Comparison of ENCODE assay signal across 16 mouse cellular contexts in genomic region chr1:80389518-80389917, GRCm38 (mm10). TPM values are rescaled to one million over a fixed set of nuclear protein-coding genes. Genes with fewer than 3 reads are reported as not detected.
DNase-seq lines count a peak whose midpoint lies in the region; ATAC-seq and TF ChIP-seq lines count a peak whose summit lies in the region.
"Had no signal": no experiment of that assay in that cellular context is flagged by ENCODE, and none has a peak within 500 bp of the region (broad histone marks: within the 10 kb centered on the region; RNA-seq: fewer than 3 reads in every experiment).

No protein-coding gene starts in this region.

- no peaks in the 10 kb centered on the region for H3K9me3 ChIP-seq in kidney, embryonic 15.5 days (replicated peaks)
- H3K9me3 ChIP-seq in midbrain, embryonic 16.5 days (replicated peaks; ENCODE audit: control insufficient read depth, low read length, poor library complexity, severe bottlenecking), result no peaks in the 10 kb centered on the region
- H3K9me3 ChIP-seq: heart, embryonic 15.5 days; lung, embryonic 15.5 days; midbrain, embryonic 12.5 days; neural tube, embryonic 13.5 days had no signal

- no peak overlapping the region for H3K9ac ChIP-seq in kidney, embryonic 15.5 days
- H3K9ac ChIP-seq in midbrain, embryonic 16.5 days (ENCODE audit: low read depth, low read length), result no peak overlapping the region
- H3K9ac ChIP-seq: heart, embryonic 15.5 days; hindbrain, embryonic 14.5 days; lung, embryonic 15.5 days; midbrain, embryonic 12.5 days; neural tube, embryonic 13.5 days had no signal

- TF ChIP-seq CTCF in kidney, adult 2 months (conservative IDR thresholded peaks at IDR 0.05; ENCODE audit: insufficient read depth, insufficient read length, low read depth, low read length), result no peak

- WGBS in kidney, adult 2 months, result 42% methylated on average over 7 of the region's 7 CpGs
- 82% methylated on average over 7 of the region's 7 CpGs for WGBS in kidney, embryonic 15.5 days
- 87% methylated on average over 7 of the region's 7 CpGs for WGBS in midbrain, embryonic 16.5 days

- H3K36me3 ChIP-seq in kidney, adult 2 months (ENCODE audit: control insufficient read depth, insufficient read depth, low read length), result no peaks in the 10 kb centered on the region
- H3K36me3 ChIP-seq in kidney, embryonic 15.5 days, result no peaks in the 10 kb centered on the region
- H3K36me3 ChIP-seq in midbrain, embryonic 16.5 days (ENCODE audit: control insufficient read depth, insufficient read depth, low read length), result no peaks in the 10 kb centered on the region
- H3K36me3 ChIP-seq: heart, embryonic 15.5 days; lung, embryonic 15.5 days; midbrain, embryonic 12.5 days; neural tube, embryonic 13.5 days had no signal

- H3K27me3 ChIP-seq in kidney, adult 2 months (replicated peaks; ENCODE audit: control insufficient read depth, insufficient read depth, low read length), result no peaks in the 10 kb centered on the region
- H3K27me3 ChIP-seq in kidney, embryonic 15.5 days, result no peaks in the 10 kb centered on the region
- no peaks in the 10 kb centered on the region for H3K27me3 ChIP-seq in midbrain, embryonic 16.5 days (ENCODE audit: control insufficient read depth, insufficient read depth, low read depth, low read length)
- H3K27me3 ChIP-seq: heart, embryonic 15.5 days; lung, embryonic 15.5 days; midbrain, embryonic 12.5 days; neural tube, embryonic 13.5 days had no signal

- no peak overlapping the region for H3K4me2 ChIP-seq in kidney, embryonic 15.5 days
- no peak overlapping the region for H3K4me2 ChIP-seq in midbrain, embryonic 16.5 days (ENCODE audit: low read length)
- H3K4me2 ChIP-seq: heart, embryonic 15.5 days; hindbrain, embryonic 14.5 days; lung, embryonic 15.5 days; midbrain, embryonic 12.5 days; neural tube, embryonic 13.5 days had no signal

- TF ChIP-seq POLR2A in kidney, adult 2 months (IDR thresholded peaks at IDR 0.05; ENCODE audit: low read depth, low read length), result no peak

- no peak overlapping the region for H3K4me3 ChIP-seq in kidney, adult 2 months (ENCODE audit: insufficient read depth, low read depth, low read length)
- no peak overlapping the region for H3K4me3 ChIP-seq in kidney, embryonic 15.5 days (replicated peaks)
- H3K4me3 ChIP-seq in midbrain, embryonic 16.5 days (ENCODE audit: low read depth, low read length), result no peak overlapping the region
- H3K4me3 ChIP-seq: heart, embryonic 15.5 days; lung, embryonic 15.5 days; midbrain, embryonic 12.5 days; neural tube, embryonic 13.5 days had no signal

- no peak for ATAC-seq in kidney, embryonic 15.5 days (replicated peaks; ENCODE audit: low FRiP score)
- ATAC-seq in hematopoietic stem cell, adult 5-6 weeks (replicated peaks in 1 of 2; ENCODE audit: insufficient read depth in 1 of 2, low FRiP score in 2 of 2, low TSS enrichment in 1 of 2, low read depth in 1 of 2, poor library complexity in 2 of 2, severe bottlenecking in 2 of 2), result peak; percentile 36 to 53; a peak in 2 of 4 replicates
- no peak for ATAC-seq in midbrain, embryonic 16.5 days

- peaks cover 17% of the 10 kb centered on the region; the same call in 1 of the 2 replicates for H3K4me1 ChIP-seq in kidney, adult 2 months (ENCODE audit: control insufficient read depth, insufficient read depth, low read length)
- H3K4me1 ChIP-seq in kidney, embryonic 15.5 days, result no peaks in the 10 kb centered on the region
- no peaks in the 10 kb centered on the region for H3K4me1 ChIP-seq in midbrain, embryonic 16.5 days (ENCODE audit: control insufficient read depth, insufficient read depth, low read length)
- H3K4me1 ChIP-seq: midbrain, embryonic 12.5 days; neural tube, embryonic 13.5 days had no signal

- peak overlapping the region; percentile 21 for H3K27ac ChIP-seq in kidney, adult 2 months (ENCODE audit: insufficient read depth, low read depth, low read length)
- no peak overlapping the region for H3K27ac ChIP-seq in kidney, embryonic 15.5 days
- H3K27ac ChIP-seq in midbrain, embryonic 16.5 days (ENCODE audit: low read length), result no peak overlapping the region
- H3K27ac ChIP-seq: heart, embryonic 15.5 days; hindbrain, embryonic 14.5 days; lung, embryonic 15.5 days; midbrain, embryonic 12.5 days; neural tube, embryonic 13.5 days had no signal

- DNase-seq in kidney, adult 2 months, result peak; percentile 72
- peak; percentile 64 for DNase-seq in CD4-positive helper T cell, adult 2 months (ENCODE audit: low read depth, low spot score)
- peak; percentile 31 for DNase-seq in thymus, postnatal 0 days (ENCODE audit: low spot score)
- no peak for DNase-seq in lung, postnatal 10 days
- no peak for DNase-seq in lung, postnatal 4 days
- DNase-seq: cerebellum, adult 9-10 months; layer of hippocampus, adult 9-11 months; retina, postnatal 1 day had no signal

RNA-seq across cellular contexts. Expression of gene Cul3, which starts 49.2 kb away (rescaled TPM):
- 15.8 and 23.9 TPM in 2 replicates for polyA plus RNA-seq in kidney, adult 2 months (2012; rRNA removed)
- 28.5 and 28.7 TPM in 2 replicates for polyA plus RNA-seq in kidney, embryonic 15.5 days (2015; fragmentation: Nextera tagmentation; extraction: Ambion mirVana)
- total RNA-seq in hematopoietic stem cell, adult 5-6 weeks (2017), result 298 and 367 TPM in 2 replicates
- 40.9 and 53.0 TPM in 2 replicates for polyA plus RNA-seq in thymus, postnatal 0 days (2015; fragmentation: Nextera tagmentation; extraction: Ambion mirVana)
- 21.6 and 25.9 TPM in 2 replicates for polyA plus RNA-seq in midbrain, embryonic 16.5 days (2015; fragmentation: Nextera tagmentation; extraction: Ambion mirVana)

Comparison
In these comparisons a context has a peak if more than half of its experiments do, and no peak if none do; other contexts are left out.
1. DNase-seq: peak in kidney, adult 2 months (single experiment), CD4-positive helper T cell, adult 2 months (single experiment) and thymus, postnatal 0 days (single experiment); none in lung, postnatal 10 days (single experiment) and lung, postnatal 4 days (0 of 2).
2. ATAC-seq: peak in hematopoietic stem cell, adult 5-6 weeks (2 of 2); none in kidney, embryonic 15.5 days (single experiment) and midbrain, embryonic 16.5 days (single experiment).